Mouse (Mus musculus) olfactory bulb, adult 2 months (tissue): ENCODE measurements around the gene Gm27029. TPM values are rescaled to one million over a fixed set of nuclear protein-coding genes. Genes with fewer than 3 reads are reported as not detected.

Source experiments
- H3K27ac ChIP-seq: fragments of 200-500 bp; 2 replicates; pipeline ENCODE4 v1.5.1; 2012; ENCODE audit warnings: low read depth, low read length; ENCODE audit not compliant: insufficient read depth
- H3K4me1 ChIP-seq: fragments of 200-500 bp; 2 replicates; pipeline ENCODE4 v1.6.1; 2012; ENCODE audit warnings: low read length; ENCODE audit not compliant: control insufficient read depth, insufficient read depth
- H3K4me3 ChIP-seq: fragments of 200-500 bp; 2 replicates; pipeline ENCODE4 v1.5.1; 2012; ENCODE audit warnings: mild to moderate bottlenecking, low read depth, low read length, moderate library complexity; ENCODE audit not compliant: insufficient read depth
- CTCF ChIP-seq: fragments of 200-500 bp; IDR thresholded peaks from 2 replicates; pipeline ENCODE4 v1.5.1; 2012; ENCODE audit warnings: low read depth, mild to moderate bottlenecking, low read length, moderate library complexity; ENCODE audit not compliant: insufficient read depth
- POLR2A ChIP-seq: fragments of 200-500 bp; IDR thresholded peaks from 2 replicates; pipeline ENCODE4 v1.6.1; 2012; ENCODE audit warnings: mild to moderate bottlenecking, low read depth, low read length, moderate library complexity; ENCODE audit not compliant: insufficient read depth
- WGBS: fragments of 180-500 bp; shearing (Covaris S2); methylation state at CpG from one replicate; pipeline ENCODE4 v1.1.7; 2018; 5-methylcytosine and 5-hydroxymethylcytosine counted together
- polyA plus RNA-seq: library from polyadenylated mRNA; stranded (reverse); fragments of >200 nt; gene quantifications from 2 replicates; pipeline ENCODE4 v1.2.4, GENCODE M21; 2012; ENCODE audit warnings: low replicate concordance; ENCODE audit not compliant: missing spikeins, insufficient read depth, insufficient read length

The Gm27029 gene
- polyA plus RNA-seq, 1 experiment, result not detected

- H3K4me3 ChIP-seq, result no peak within 1 kb of the TSS
- no peak within 1 kb of the TSS for H3K27ac ChIP-seq
- no peaks in the 10 kb centered on the region for H3K4me1 ChIP-seq
- 85% methylated on average over 8 of the region's 8 CpGs for WGBS
- TF ChIP-seq CTCF (no peak), POLR2A (no peak)
These were observed 57.2 kb downstream of the Gm27029 start, which contains the start of gene G6pc for GRCm38 (mm10) chr11:101367326-101367935. TSS of gene G6pc (plus strand) at chr11:101367561.

- Histone ChIP-seq H3K4me3 (no peak overlapping the region), H3K4me1 (no peaks in the 10 kb centered on the region), H3K27ac (no peak overlapping the region)
- WGBS, result 91% methylated on average over 5 of the region's 5 CpGs
- TF ChIP-seq POLR2A (no peak), CTCF (no peak)
These were observed 60.1 kb downstream of the Gm27029 start for GRCm38 (mm10) chr11:101364531-101364931.

GRCm38 (mm10) chr11:101360651-101361113 is 63.9 kb downstream of the Gm27029 start:
- TF ChIP-seq POLR2A, result no peak
- H3K4me3 ChIP-seq, result no peak overlapping the region
- H3K4me1 ChIP-seq, result no peaks in the 10 kb centered on the region
- WGBS, result 58% methylated on average over 3 of the region's 3 CpGs
- no peak overlapping the region for H3K27ac ChIP-seq

GRCm38 (mm10) chr11:101359776-101360175 is 64.8 kb downstream of the Gm27029 start:
- Histone ChIP-seq H3K4me1 (no peaks in the 10 kb centered on the region), H3K27ac (0 out of 2 replicates have a peak overlapping the region, but pooled peaks have one; percentile 42), H3K4me3 (no peak overlapping the region)
- WGBS, result 77% methylated on average over 9 of the region's 9 CpGs
- TF ChIP-seq POLR2A (no peak), CTCF (no peak)

GRCm38 (mm10) chr11:101357505-101358182 is 67.0 kb downstream of the Gm27029 start:
- 83% methylated on average over 3 of the region's 3 CpGs for WGBS

More at GRCm38 (mm10) chr11:101357505-101358182, 67.0 kb downstream of the Gm27029 start:
- H3K4me3 ChIP-seq, result no peak overlapping the region
- H3K27ac ChIP-seq, result no peak overlapping the region
- TF ChIP-seq POLR2A, result no peak
- TF ChIP-seq CTCF, result no peak
- H3K4me1 ChIP-seq, result no peaks in the 10 kb centered on the region

Other genes with a start within 250 kb of the Gm27029 start
- not detected in 2 replicates for gene Ccr10, start 249.4 kb downstream of the Gm27029 start, polyA plus RNA-seq
- not detected in 2 replicates for gene Ezh1, start 198.3 kb downstream of the Gm27029 start, polyA plus RNA-seq
- gene Ramp2, start 178.8 kb downstream of the Gm27029 start, polyA plus RNA-seq, result not detected in 2 replicates
- gene Vps25, start 171.1 kb downstream of the Gm27029 start, polyA plus RNA-seq, result not detected in 2 replicates
- not detected in 2 replicates for gene Wnk4, start 164.2 kb downstream of the Gm27029 start, polyA plus RNA-seq
- gene Cntd1, start 145.8 kb downstream of the Gm27029 start, polyA plus RNA-seq, result not detected in 2 replicates
- gene Coa3, start 145.7 kb downstream of the Gm27029 start, polyA plus RNA-seq, result not detected in 2 replicates
- not detected in 2 replicates for gene Becn1, start 122.5 kb downstream of the Gm27029 start, polyA plus RNA-seq
- gene Psme3, start 108.6 kb downstream of the Gm27029 start, polyA plus RNA-seq, result 706 TPM in 1 of 2 replicates, not detected in the other
- gene Aoc2, start 99.7 kb downstream of the Gm27029 start, polyA plus RNA-seq, result not detected in 2 replicates
- gene Aoc3, start 94.2 kb downstream of the Gm27029 start, polyA plus RNA-seq, result not detected in 2 replicates
- gene G6pc, start 57.2 kb downstream of the Gm27029 start, polyA plus RNA-seq, result not detected in 2 replicates
- gene Aarsd1, start 7.2 kb downstream of the Gm27029 start, polyA plus RNA-seq, result not detected in 2 replicates
- not detected in 2 replicates for gene Rundc1, start 289 bp upstream of the Gm27029 start, polyA plus RNA-seq
- gene Ptges3l, start 537 bp upstream of the Gm27029 start, polyA plus RNA-seq, result not detected in 2 replicates
- gene Rpl27, start 17.5 kb upstream of the Gm27029 start, polyA plus RNA-seq, result not detected in 2 replicates
- gene Ifi35, start 23.6 kb upstream of the Gm27029 start, polyA plus RNA-seq, result not detected in 2 replicates
- gene Rnd2, start 40.2 kb upstream of the Gm27029 start, polyA plus RNA-seq, result 335 TPM in 1 of 2 replicates, not detected in the other
- not detected in 2 replicates for gene Vat1, start 41.4 kb upstream of the Gm27029 start, polyA plus RNA-seq
- gene Brca1, start 127.2 kb upstream of the Gm27029 start, polyA plus RNA-seq, result not detected in 2 replicates
- not detected in 2 replicates for gene Nbr1, start 127.4 kb upstream of the Gm27029 start, polyA plus RNA-seq
- gene Tmem106a, start 157.4 kb upstream of the Gm27029 start, polyA plus RNA-seq, result not detected in 2 replicates
- not detected in 2 replicates for gene Gm11634, start 174.5 kb upstream of the Gm27029 start, polyA plus RNA-seq
- gene Rdm1, start 202.4 kb upstream of the Gm27029 start, polyA plus RNA-seq, result not detected in 2 replicates
- not detected in 2 replicates for gene Arl4d, start 240.7 kb upstream of the Gm27029 start, polyA plus RNA-seq